Mouse (Mus musculus) activated CD4-positive, CD25-positive, alpha-beta regulatory T cell, adult 9 weeks (primary cell): ENCODE results near the gene Zfp622. TPM values are rescaled to one million over a fixed set of nuclear protein-coding genes. Genes with fewer than 3 reads are reported as not detected.

ENCODE experiments used
- polyA plus RNA-seq: library from polyadenylated mRNA; unstranded; fragments of 100-300 nt; shearing (Covaris generic); gene quantifications from one replicate; pipeline ENCODE4 v1.2.1, GENCODE M21; 2017

The Zfp622 gene
- polyA plus RNA-seq, result 15.6 TPM

GRCm38 (mm10) chr15:25984067-25984733 lies at the start of gene Zfp622:
Gene Zfp622 (plus strand): TSS chr15:25984366.

Other genes with a start within 250 kb of the Zfp622 start
- 37.3 TPM for gene Retreg1, start 141.2 kb upstream of the Zfp622 start, polyA plus RNA-seq